Mouse (Mus musculus) hindbrain, embryonic 15.5 days (tissue): ENCODE measurements around the gene Elavl1. TPM values are rescaled to one million over a fixed set of nuclear protein-coding genes. Genes with fewer than 3 reads are reported as not detected.

Source experiments
- ATAC-seq: fragments of 200-750 bp; cut with Nextera tagmentation; 2 replicates; pipeline ENCODE4 v1.8.0; 2017; ENCODE audit warnings: low read depth, moderate number of reproducible peaks, moderate TSS enrichment; ENCODE audit not compliant: low FRiP score
- H3K27ac ChIP-seq: fragments of 300-500 bp; sonication (generic); replicated peaks from 2 replicates; pipeline ENCODE4 v1.5.1; 2015; ENCODE audit warnings: mild to moderate bottlenecking, inconsistent platforms
- H3K27me3 ChIP-seq: fragments of 300-500 bp; sonication (generic); 2 replicates; pipeline ENCODE4 v1.6.1; 2015; ENCODE audit warnings: control low read depth, inconsistent platforms
- H3K36me3 ChIP-seq: fragments of 300-500 bp; sonication (generic); 2 replicates; pipeline ENCODE4 v1.6.1; 2015; ENCODE audit warnings: control low read depth, inconsistent platforms
- H3K4me1 ChIP-seq: fragments of 300-500 bp; sonication (generic); replicated peaks from 2 replicates; pipeline ENCODE4 v1.6.1; 2015; ENCODE audit warnings: control low read depth, inconsistent platforms
- H3K4me2 ChIP-seq: fragments of 300-500 bp; sonication (generic); 2 replicates; pipeline ENCODE4 v1.6.1; 2015; ENCODE audit warnings: moderate library complexity, mild to moderate bottlenecking, inconsistent platforms
- H3K4me3 ChIP-seq: fragments of 300-500 bp; sonication (generic); 2 replicates; pipeline ENCODE4 v1.5.1; 2015; ENCODE audit warnings: mild to moderate bottlenecking, inconsistent platforms
- H3K9ac ChIP-seq: fragments of 300-500 bp; sonication (generic); 2 replicates; pipeline ENCODE4 v1.6.1; 2015; ENCODE audit warnings: inconsistent platforms
- H3K9me3 ChIP-seq: fragments of 300-500 bp; sonication (generic); 2 replicates; pipeline ENCODE4 v1.6.1; 2016; ENCODE audit warnings: control low read depth, inconsistent platforms
- WGBS: fragments of 180-500 bp; shearing (Covaris S2); methylation state at CpG from one replicate; pipeline ENCODE4 v1.1.7; 2015; 5-methylcytosine and 5-hydroxymethylcytosine counted together
- polyA plus RNA-seq: library from polyadenylated mRNA; unstranded; fragments of >200 nt; fragmentation: Nextera tagmentation; extraction: Ambion mirVana; gene quantifications from 2 replicates; pipeline ENCODE4 v1.2.1, GENCODE M21; 2015

Gene Elavl1
- polyA plus RNA-seq, 1 experiment from 2014 or later: 108 TPM

- no peak for ATAC-seq
- Histone ChIP-seq H3K36me3 (no peaks in the 10 kb centered on the region), H3K9me3 (no peaks in the 10 kb centered on the region), H3K27me3 (no peaks in the 10 kb centered on the region), H3K9ac (no peak overlapping the region), H3K4me1 (no peaks in the 10 kb centered on the region), H3K4me2 (no peak overlapping the region), H3K4me3 (no peak overlapping the region), H3K27ac (no peak overlapping the region)
- 69% methylated on average over 1 of the region's 1 CpGs for WGBS
Observed at GRCm38 (mm10) chr8:4349335-4349734, 24.1 kb upstream of the Elavl1 start.

GRCm38 (mm10) chr8:4348275-4348674 is 23.1 kb upstream of the Elavl1 start:
- Histone ChIP-seq H3K36me3 (no peaks in the 10 kb centered on the region), H3K27ac (no peak overlapping the region), H3K9ac (no peak overlapping the region), H3K9me3 (no peaks in the 10 kb centered on the region), H3K27me3 (no peaks in the 10 kb centered on the region), H3K4me2 (no peak overlapping the region), H3K4me3 (no peak overlapping the region), H3K4me1 (no peaks in the 10 kb centered on the region)
- 37% methylated on average over 12 of the region's 12 CpGs for WGBS
- ATAC-seq: no peak

GRCm38 (mm10) chr8:4347661-4348060 is 22.4 kb upstream of the Elavl1 start:
- WGBS: 67% methylated on average over 7 of the region's 7 CpGs
- Histone ChIP-seq H3K36me3 (no peaks in the 10 kb centered on the region), H3K4me3 (no peak overlapping the region), H3K4me1 (no peaks in the 10 kb centered on the region), H3K9me3 (no peaks in the 10 kb centered on the region), H3K9ac (no peak overlapping the region), H3K27me3 (no peaks in the 10 kb centered on the region), H3K4me2 (no peak overlapping the region), H3K27ac (no peak overlapping the region)
- ATAC-seq: no peak

GRCm38 (mm10) chr8:4340207-4340606 is 15.0 kb upstream of the Elavl1 start:
- Histone ChIP-seq H3K4me3 (no peak overlapping the region), H3K27ac (no peak overlapping the region), H3K9me3 (no peaks in the 10 kb centered on the region), H3K4me1 (no peaks in the 10 kb centered on the region), H3K4me2 (no peak overlapping the region), H3K36me3 (peaks cover 20% of the 10 kb centered on the region), H3K27me3 (no peaks in the 10 kb centered on the region), H3K9ac (no peak overlapping the region)
- 90% methylated on average over 3 of the region's 3 CpGs for WGBS
- ATAC-seq: no peak

GRCm38 (mm10) chr8:4335678-4336077 is 10.5 kb upstream of the Elavl1 start:
- no peak for ATAC-seq
- no peaks in the 10 kb centered on the region for H3K4me1 ChIP-seq
- 92% methylated on average over 2 of the region's 2 CpGs for WGBS

GRCm38 (mm10) chr8:4333966-4334365 is 8.8 kb upstream of the Elavl1 start:
- Histone ChIP-seq H3K9me3 (no peaks in the 10 kb centered on the region), H3K4me3 (no peak overlapping the region), H3K4me1 (no peaks in the 10 kb centered on the region), H3K4me2 (no peak overlapping the region), H3K27me3 (no peaks in the 10 kb centered on the region), H3K27ac (no peak overlapping the region), H3K36me3 (peaks cover 75% of the 10 kb centered on the region), H3K9ac (no peak overlapping the region)
- 100% methylated on average over 1 of the region's 1 CpGs for WGBS
- ATAC-seq: no peak

More at GRCm38 (mm10) chr8:4335678-4336077, 10.5 kb upstream of the Elavl1 start:
- H3K4me3 ChIP-seq: no peak overlapping the region
- H3K9me3 ChIP-seq: no peaks in the 10 kb centered on the region
- H3K27me3 ChIP-seq: no peaks in the 10 kb centered on the region
- peaks cover 60% of the 10 kb centered on the region for H3K36me3 ChIP-seq
- no peak overlapping the region for H3K4me2 ChIP-seq
- no peak overlapping the region for H3K9ac ChIP-seq
- no peak overlapping the region for H3K27ac ChIP-seq

- Histone ChIP-seq H3K9ac (no peak overlapping the region), H3K27me3 (no peaks in the 10 kb centered on the region), H3K36me3 (peaks cover 60% of the 10 kb centered on the region), H3K4me3 (no peak overlapping the region), H3K4me2 (no peak overlapping the region), H3K9me3 (no peaks in the 10 kb centered on the region), H3K4me1 (peaks cover 19% of the 10 kb centered on the region), H3K27ac (no peak overlapping the region)
- 92% methylated on average over 5 of the region's 5 CpGs for WGBS
- no peak for ATAC-seq
Observed at GRCm38 (mm10) chr8:4329000-4329399, 3.8 kb upstream of the Elavl1 start.

GRCm38 (mm10) chr8:4325751-4326036 is 481 bp upstream of the Elavl1 start:
- Histone ChIP-seq H3K27me3 (no peaks in the 10 kb centered on the region), H3K4me1 (peaks cover 49% of the 10 kb centered on the region), H3K36me3 (peaks cover 36% of the 10 kb centered on the region), H3K4me3 (peak overlapping the region; percentile 59), H3K9me3 (no peaks in the 10 kb centered on the region), H3K27ac (peak overlapping the region; percentile 92), H3K4me2 (peak overlapping the region; percentile 75), H3K9ac (peak overlapping the region; percentile 65)
- ATAC-seq: no peak
- 46% methylated on average over 7 of the region's 7 CpGs for WGBS

GRCm38 (mm10) chr8:4324525-4324924 is 688 bp downstream of the Elavl1 start:
- H3K9ac ChIP-seq: peak overlapping the region; percentile 79
- peak overlapping the region; percentile 85 for H3K4me2 ChIP-seq
- peak overlapping the region; percentile 92 for H3K27ac ChIP-seq
- under 1% methylated on average over 42 of the region's 42 CpGs for WGBS
- H3K4me1 ChIP-seq: peaks cover 56% of the 10 kb centered on the region
- peak overlapping the region; percentile 59 for H3K4me3 ChIP-seq
- ATAC-seq: peak; percentile 69
- no peaks in the 10 kb centered on the region for H3K9me3 ChIP-seq
- no peaks in the 10 kb centered on the region for H3K27me3 ChIP-seq
- H3K36me3 ChIP-seq: peaks cover 31% of the 10 kb centered on the region

- 5% methylated on average over 6 of the region's 6 CpGs for WGBS
- Histone ChIP-seq H3K36me3 (peaks cover 24% of the 10 kb centered on the region), H3K4me3 (peak overlapping the region; percentile 59), H3K27me3 (no peaks in the 10 kb centered on the region), H3K4me2 (peak overlapping the region; percentile 85), H3K9ac (peak overlapping the region; percentile 79), H3K4me1 (peaks cover 61% of the 10 kb centered on the region), H3K9me3 (no peaks in the 10 kb centered on the region), H3K27ac (peak overlapping the region; percentile 92; the same call in 1 of the 2 replicates)
- no peak for ATAC-seq
Observed at GRCm38 (mm10) chr8:4323917-4324316, 1.3 kb downstream of the Elavl1 start.

GRCm38 (mm10) chr8:4322470-4322869 is 2.7 kb downstream of the Elavl1 start:
- no peaks in the 10 kb centered on the region for H3K9me3 ChIP-seq
- H3K4me1 ChIP-seq: peaks cover 65% of the 10 kb centered on the region
- no peak for ATAC-seq
- peak overlapping the region; percentile 85; the same call in 1 of the 2 replicates for H3K4me2 ChIP-seq
- 30% methylated on average over 2 of the region's 2 CpGs for WGBS
- H3K36me3 ChIP-seq: peaks cover 13% of the 10 kb centered on the region; the same call in 1 of the 2 replicates
- H3K9ac ChIP-seq: no peak overlapping the region
- no peaks in the 10 kb centered on the region for H3K27me3 ChIP-seq
- no peak overlapping the region for H3K27ac ChIP-seq
- H3K4me3 ChIP-seq: 0 out of 2 replicates have a peak overlapping the region, but pooled peaks have one; percentile 59

- peaks cover 13% of the 10 kb centered on the region; the same call in 1 of the 2 replicates for H3K36me3 ChIP-seq
- peaks cover 54% of the 10 kb centered on the region for H3K4me1 ChIP-seq
- no peak overlapping the region for H3K4me2 ChIP-seq
- no peak overlapping the region for H3K4me3 ChIP-seq
- H3K9ac ChIP-seq: no peak overlapping the region
- ATAC-seq: no peak
- no peak overlapping the region for H3K27ac ChIP-seq
- H3K9me3 ChIP-seq: no peaks in the 10 kb centered on the region
- 78% methylated on average over 2 of the region's 2 CpGs for WGBS
- H3K27me3 ChIP-seq: no peaks in the 10 kb centered on the region
Observed at GRCm38 (mm10) chr8:4321031-4321430, 4.2 kb downstream of the Elavl1 start.

- Histone ChIP-seq H3K4me1 (peaks cover 48% of the 10 kb centered on the region), H3K27me3 (no peaks in the 10 kb centered on the region), H3K4me3 (no peak overlapping the region), H3K27ac (no peak overlapping the region), H3K9me3 (no peaks in the 10 kb centered on the region), H3K9ac (no peak overlapping the region), H3K4me2 (no peak overlapping the region), H3K36me3 (peaks cover 13% of the 10 kb centered on the region; the same call in 1 of the 2 replicates)
- ATAC-seq: no peak
- 79% methylated on average over 1 of the region's 1 CpGs for WGBS
Observed at GRCm38 (mm10) chr8:4320404-4320803, 4.8 kb downstream of the Elavl1 start.
